Mouse (Mus musculus): ENCODE data around the gene Gm9964.
A peak's percentile ranks its signal among the peaks of the same experiment; 100 is the strongest.

- TF ChIP-seq CTCF (IDR thresholded peaks at IDR 0.05; ENCODE audit: control insufficient read depth, insufficient read depth, low read length) (peak; percentile 30; the same call in 1 of the 2 replicates), POLR2A (IDR thresholded peaks at IDR 0.05; ENCODE audit: borderline replicate concordance, control insufficient read depth, low read depth, low read length) (no peak)
Measured at GRCm38 (mm10) chr11:79296167-79296566, 539 bp downstream of the Gm9964 start.
